Mouse (Mus musculus) layer of hippocampus, adult 8-10 months (tissue): Measurements from ENCODE around the gene Il4i1. TPM values are rescaled to one million over a fixed set of nuclear protein-coding genes. Genes with fewer than 3 reads are reported as not detected.
"Not testable (repeated sequence)": the region's sequence is repeated elsewhere in the genome, so short reads cannot be mapped to it uniquely, and the experiment has no call there.

Source experiments
- DNase-seq, 2 experiments: peaks; one replicate each; pipeline ENCODE4 v3.0.0; 2022; ENCODE audit warnings: low spot score in 2 of 2
- total RNA-seq, 4 experiments: library from RNA; stranded (reverse); gene quantifications; 2 replicates each; pipeline ENCODE4 v1.2.4; 2022

Il4i1 gene
- total RNA-seq, 4 experiments from 2014 or later = 2.7 to 12.2 (median 7.8) TPM

GRCm38 (mm10) chr7:44863210-44863609 is 47.0 kb downstream of the Il4i1 start:
- no peak for DNase-seq

GRCm38 (mm10) chr7:44863982-44864494 is 47.9 kb downstream of the Il4i1 start:
- no peak for DNase-seq

- no peak for DNase-seq
These were observed 48.7 kb downstream of the Il4i1 start for GRCm38 (mm10) chr7:44864595-44865542.

DNA sequence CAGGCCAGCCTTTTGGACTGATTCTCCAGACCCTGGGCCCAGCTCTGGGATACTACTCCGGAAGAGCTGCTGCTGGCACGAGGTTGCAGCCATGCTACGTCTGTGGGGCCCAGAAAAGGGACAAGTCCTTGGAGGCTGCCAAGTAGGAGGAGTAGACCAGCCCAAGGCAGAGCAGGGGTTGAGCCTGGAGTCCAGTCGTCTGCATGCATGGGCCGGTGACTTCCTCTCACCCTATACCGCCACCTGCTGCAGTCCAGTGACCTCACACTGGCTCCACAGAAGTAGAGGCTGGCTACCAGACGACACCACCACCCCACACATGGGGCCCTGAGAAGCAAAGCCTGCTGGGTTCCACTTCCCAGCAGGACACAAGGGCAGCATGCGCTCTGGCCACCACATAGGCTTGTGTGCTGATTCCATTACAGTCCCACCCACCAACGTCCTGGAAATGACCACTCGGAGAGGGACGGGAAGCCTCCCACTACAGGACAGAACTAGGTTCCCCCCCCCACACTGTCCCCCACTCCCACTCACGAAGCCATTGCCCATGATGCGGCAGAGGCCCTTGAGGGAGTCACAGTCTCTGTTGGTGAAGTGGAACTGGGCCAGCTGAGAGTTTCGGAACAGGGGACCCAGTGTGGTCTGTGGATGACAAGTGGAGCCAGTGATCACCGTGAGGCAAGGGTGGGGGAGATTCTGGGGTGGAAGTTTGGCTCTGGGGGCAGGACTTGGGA is 50.3 kb downstream of the Il4i1 start:
- no peak for DNase-seq

DNA sequence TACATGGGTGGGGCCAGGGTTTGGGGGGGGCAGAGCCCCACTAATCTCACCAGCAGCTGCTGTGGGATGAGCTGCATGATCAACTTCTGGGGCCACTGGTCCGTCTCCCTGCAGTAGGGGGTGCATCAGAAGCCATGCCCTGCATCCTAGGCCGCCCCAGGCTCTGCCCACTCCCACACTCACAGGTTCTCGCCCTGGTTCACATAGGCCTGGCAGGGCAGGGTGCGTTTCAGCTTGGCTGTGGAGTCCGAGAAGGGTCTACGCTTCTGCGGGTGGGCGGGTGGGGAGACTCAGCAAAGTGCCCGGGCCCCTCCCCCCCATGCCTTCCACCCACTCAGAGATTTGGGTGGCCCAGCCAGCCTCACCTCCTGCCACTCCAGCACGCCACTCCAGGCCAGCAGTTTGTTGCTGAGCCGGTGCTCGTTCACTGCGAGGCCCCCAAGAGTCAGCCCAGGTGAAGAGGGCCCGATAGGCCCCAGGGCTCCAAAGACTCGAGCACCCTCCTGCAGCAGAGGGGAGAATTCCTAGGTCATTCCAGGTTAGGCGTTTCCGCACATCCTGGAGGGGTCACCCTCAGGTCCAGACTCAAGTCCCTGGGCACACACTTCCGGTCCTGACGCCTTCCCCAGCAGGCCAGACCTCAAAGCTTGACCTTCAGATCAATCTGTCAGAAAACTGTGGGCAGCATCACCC is 51.0 kb downstream of the Il4i1 start:
- no peak for DNase-seq

DNA sequence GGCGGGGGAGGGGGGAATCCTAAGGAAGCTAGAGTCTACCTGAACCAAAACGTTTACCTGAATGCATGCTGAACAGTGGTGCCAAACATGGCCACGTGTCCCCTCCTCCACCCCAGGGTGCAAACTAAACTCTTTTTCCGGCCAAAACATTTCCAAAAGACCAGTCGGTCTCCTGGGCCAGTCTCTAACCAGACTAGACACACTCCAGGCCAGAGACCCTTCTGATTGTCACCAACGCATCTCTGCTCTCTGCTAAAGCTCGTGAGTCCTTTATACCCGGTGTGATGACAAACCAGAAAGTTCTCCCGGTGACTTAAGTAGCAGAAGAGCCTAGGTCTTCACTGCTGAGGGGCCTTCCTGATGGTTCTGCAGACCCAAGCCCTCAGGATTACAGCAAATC is 51.6 kb downstream of the Il4i1 start:
- no peak for DNase-seq

GRCm38 (mm10) chr7:44868465-44868864 is 52.3 kb downstream of the Il4i1 start:
- DNase-seq = no peak

- DNase-seq = no peak
These were observed 52.9 kb downstream of the Il4i1 start for GRCm38 (mm10) chr7:44868919-44869696.

DNA sequence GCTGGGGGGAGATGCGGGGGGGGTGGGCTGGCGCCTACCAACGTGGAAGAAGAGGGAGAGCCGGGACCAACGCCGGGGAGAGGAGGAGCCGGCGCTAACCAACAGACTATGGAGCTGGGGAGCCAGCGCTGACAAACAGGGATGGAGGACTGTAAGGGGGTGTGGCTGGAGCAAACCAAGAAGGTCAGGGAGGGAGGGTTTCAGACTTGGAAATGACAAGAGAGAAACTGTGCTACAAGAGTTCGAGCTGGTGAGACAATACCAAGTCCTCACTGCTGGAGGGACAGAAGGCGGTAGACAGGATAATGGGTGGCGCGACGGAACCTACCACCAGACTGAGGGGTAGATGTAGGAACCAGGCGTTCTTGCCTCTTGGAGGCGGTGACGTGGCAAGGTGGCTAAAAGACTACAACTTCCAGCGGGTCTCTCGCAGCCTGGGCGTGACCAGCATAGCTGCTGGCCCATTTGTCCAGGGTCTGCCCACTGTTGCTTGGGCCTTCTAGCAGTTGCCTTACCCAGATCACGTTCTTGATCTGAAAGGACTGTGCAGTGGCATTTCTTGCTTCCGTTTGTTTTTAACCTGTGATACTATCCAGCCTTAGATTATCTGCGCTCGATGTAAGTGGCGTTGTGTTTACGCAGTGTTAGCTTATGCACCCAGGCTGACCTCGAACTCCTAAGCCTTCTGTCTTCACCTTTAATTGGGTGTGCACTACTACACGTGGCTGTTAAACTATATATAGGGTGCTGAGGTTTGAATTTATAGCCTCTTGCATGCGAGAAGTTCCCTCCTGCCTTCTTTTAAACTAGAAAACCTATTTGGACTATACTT is 53.7 kb downstream of the Il4i1 start, which contains the start of gene Ptov1:
TSS of gene Ptov1 (minus strand) at position 92 of the 832 bp plus-strand sequence.
- peak; percentile 96 to 98 for DNase-seq

GRCm38 (mm10) chr7:44870614-44871013 is 54.4 kb downstream of the Il4i1 start:
- DNase-seq = no peak

GRCm38 (mm10) chr7:44871181-44871580 is 55.0 kb downstream of the Il4i1 start:
- DNase-seq = no peak

GRCm38 (mm10) chr7:44871774-44872173 is 55.6 kb downstream of the Il4i1 start:
- DNase-seq = not testable (repeated sequence)

DNA sequence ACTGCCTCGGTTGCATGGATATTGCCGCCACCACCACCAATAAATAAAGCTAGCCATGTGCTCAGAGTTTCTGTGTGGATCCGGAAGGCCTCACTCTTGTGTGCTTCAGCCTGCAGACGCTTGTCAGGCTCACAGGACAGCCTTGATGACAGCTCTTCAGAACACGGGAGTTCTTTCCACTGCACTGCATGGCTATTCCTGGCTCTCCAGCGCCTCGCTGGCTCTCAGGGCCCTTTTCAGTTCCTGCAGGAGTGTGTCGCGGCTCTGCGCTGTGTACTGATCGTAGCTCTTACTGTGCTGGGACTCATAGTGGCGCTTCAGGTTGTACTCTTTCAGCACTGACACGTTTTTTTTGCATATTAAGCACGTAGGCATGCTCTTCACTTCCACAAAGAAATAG is 61.6 kb downstream of the Il4i1 start:
- DNase-seq = no peak

- no peak for DNase-seq
These were observed 66.8 kb downstream of the Il4i1 start for GRCm38 (mm10) chr7:44883036-44883435.

DNA sequence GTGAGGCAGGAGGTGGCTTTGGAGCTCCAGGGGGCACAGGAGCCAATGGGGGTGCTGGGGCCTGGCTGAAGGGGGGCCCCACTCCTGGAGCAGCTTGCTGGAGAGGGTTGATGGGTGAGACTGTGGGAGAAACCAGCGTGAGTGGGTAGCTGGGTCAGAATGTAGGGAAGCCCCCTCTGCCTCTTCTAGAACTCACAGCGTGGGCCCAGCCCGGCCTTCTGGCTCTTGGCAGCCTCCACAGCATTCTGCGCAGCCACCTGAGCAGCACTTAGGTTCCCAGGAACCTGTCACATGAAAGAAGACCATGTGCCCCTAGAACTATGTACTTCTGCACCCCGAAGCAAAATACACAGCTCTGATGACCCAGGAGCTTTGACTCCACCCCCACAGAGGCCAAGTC is 68.5 kb downstream of the Il4i1 start:
- no peak for DNase-seq

DNA sequence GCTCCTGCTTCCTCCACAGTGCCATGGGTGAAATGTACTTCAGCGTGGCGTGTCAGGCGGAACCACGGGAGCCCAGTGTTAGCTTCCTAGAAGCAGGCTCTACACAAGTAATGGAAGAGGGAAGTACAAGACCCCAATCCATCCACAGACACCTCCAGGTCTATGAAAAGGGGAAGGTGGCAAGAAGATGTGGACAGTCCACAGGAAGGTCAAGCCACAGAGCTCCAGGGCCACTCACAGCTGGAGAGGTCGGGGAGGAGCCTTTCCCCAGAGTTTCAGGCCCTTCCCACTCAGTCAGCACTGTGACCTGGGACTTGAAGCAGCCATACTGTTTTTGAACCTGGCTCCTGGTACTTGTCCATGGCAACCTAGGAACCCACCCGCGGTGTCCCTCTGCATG is 70.8 kb downstream of the Il4i1 start:
- DNase-seq = no peak

- no peak for DNase-seq
These were observed 72.3 kb downstream of the Il4i1 start for GRCm38 (mm10) chr7:44888256-44889105.

DNA sequence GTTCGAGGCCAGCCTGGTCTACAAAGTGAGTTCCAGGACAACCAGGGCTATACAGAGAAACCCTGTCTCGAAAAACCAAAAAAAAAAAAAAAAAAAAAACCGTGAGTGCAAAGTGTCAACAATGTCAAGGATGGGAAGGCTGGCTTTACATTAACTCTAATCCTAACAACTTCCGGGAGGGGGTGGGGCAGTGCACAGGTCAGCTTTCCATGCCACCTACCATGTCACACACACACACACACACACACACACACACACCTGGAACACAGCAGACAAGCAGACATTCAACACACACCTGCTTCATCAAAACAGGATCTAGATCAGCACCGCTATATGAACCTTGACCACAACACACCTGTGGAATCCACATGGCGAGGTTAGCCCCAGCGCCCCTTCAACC is 74.0 kb downstream of the Il4i1 start:
- DNase-seq = no peak
